In genomic region chr17:78994382-78994781, GRCm38 (mm10) we compare ENCODE assay signal across 23 mouse cellular contexts. TPM values are rescaled to one million over a fixed set of nuclear protein-coding genes. Genes with fewer than 3 reads are reported as not detected.
DNase-seq lines count a peak whose midpoint lies in the region; TF ChIP-seq lines count a peak whose summit lies in the region.
"Had no signal": no experiment of that assay in that cellular context is flagged by ENCODE, and none has a peak within 500 bp of the region (broad histone marks: within the 10 kb centered on the region; RNA-seq: fewer than 3 reads in every experiment).

No protein-coding gene starts in this region.

- H3K27ac ChIP-seq in kidney, adult 2 months (ENCODE audit: insufficient read depth, low read depth, low read length): peak overlapping the region; percentile 68
- H3K27ac ChIP-seq: embryonic facial prominence, embryonic 13.5 days; forebrain, embryonic 12.5 days; hindbrain, embryonic 12.5 days; limb, embryonic 10.5 days; liver, embryonic 12.5 days; midbrain, embryonic 13.5 days had no signal

- no peaks in the 10 kb centered on the region for H3K27me3 ChIP-seq in kidney, adult 2 months (replicated peaks; ENCODE audit: control insufficient read depth, insufficient read depth, low read length)
- H3K27me3 ChIP-seq: embryonic facial prominence, embryonic 13.5 days; forebrain, embryonic 12.5 days; hindbrain, embryonic 12.5 days; liver, embryonic 12.5 days; midbrain, embryonic 13.5 days had no signal

- no peak for TF ChIP-seq POLR2A in kidney, adult 2 months (IDR thresholded peaks at IDR 0.05; ENCODE audit: low read depth, low read length)

- no peaks in the 10 kb centered on the region for H3K36me3 ChIP-seq in kidney, adult 2 months (ENCODE audit: control insufficient read depth, insufficient read depth, low read length)
- H3K36me3 ChIP-seq: embryonic facial prominence, embryonic 13.5 days; forebrain, embryonic 12.5 days; hindbrain, embryonic 12.5 days; limb, embryonic 10.5 days; liver, embryonic 12.5 days; midbrain, embryonic 13.5 days had no signal

- H3K4me3 ChIP-seq in kidney, adult 2 months (ENCODE audit: insufficient read depth, low read depth, low read length): no peak overlapping the region
- H3K4me3 ChIP-seq: embryonic facial prominence, embryonic 13.5 days; erythroblast, embryonic 14.5 days; forebrain, embryonic 12.5 days; hindbrain, embryonic 12.5 days; limb, embryonic 10.5 days; liver, embryonic 12.5 days; megakaryocyte, embryonic 14.5 days; midbrain, embryonic 13.5 days had no signal

- 71% methylated on average over 8 of the region's 8 CpGs for WGBS in kidney, adult 2 months

- TF ChIP-seq CTCF in kidney, adult 2 months (conservative IDR thresholded peaks at IDR 0.05; ENCODE audit: insufficient read depth, insufficient read length, low read depth, low read length): no peak

- DNase-seq in heart, adult 11 months: peak; percentile 92
- no peak for DNase-seq in heart, postnatal 25 days (ENCODE audit: low spot score)
- DNase-seq in kidney, adult 2 months: no peak
- DNase-seq in kidney, adult 11 months: no peak
- peak; percentile 10 for DNase-seq in urinary bladder, postnatal 14 days (ENCODE audit: low spot score)
- DNase-seq in urinary bladder, postnatal 10 days (ENCODE audit: low spot score): no peak
- DNase-seq in embryo, embryonic 10 days (ENCODE audit: low spot score): no peak
- DNase-seq: adrenal gland, postnatal 14 days; cerebellum, postnatal 10 days; gastrocnemius, postnatal 10 days; kidney, postnatal 4 days; lung, postnatal 36 days; thymus, adult 2 months; thymus, postnatal 4 days had no signal

- intact Hi-C loops in heart, postnatal 25 days (cut with DNase I): no loop called here

- H3K4me1 ChIP-seq in kidney, adult 2 months (ENCODE audit: control insufficient read depth, insufficient read depth, low read length): peaks cover 17% of the 10 kb centered on the region
- H3K4me1 ChIP-seq: forebrain, embryonic 12.5 days; hindbrain, embryonic 12.5 days; midbrain, embryonic 13.5 days had no signal

RNA-seq across cellular contexts. Expression of gene Prkd3, which starts 26.2 kb away (rescaled TPM):
- total RNA-seq in heart, postnatal 25 days (2021): 10 to 100 TPM; 16.5 to 19.8 TPM
- 9.4 and 10.3 TPM in 2 replicates for polyA plus RNA-seq in kidney, adult 2 months (2012; rRNA removed)

RNA-seq across cellular contexts. Expression of gene Qpct, which starts 57.3 kb away (rescaled TPM):
- total RNA-seq in heart, postnatal 25 days (2021): 1 to 10 TPM; 5.9 to 7.2 TPM
- polyA plus RNA-seq in kidney, adult 2 months (2012; rRNA removed): 2.3 and 2.7 TPM in 2 replicates
- total RNA-seq: MEL had no signal
- polyA plus RNA-seq: erythroblast, embryonic 14.5 days had no signal

RNA-seq across cellular contexts. Expression of gene Ndufaf7, which starts 57.4 kb away (rescaled TPM):
- total RNA-seq in heart, postnatal 25 days (2021): 10 to 100 TPM; 47.3 to 48.6 TPM
- 16.7 and 20.8 TPM in 2 replicates for polyA plus RNA-seq in kidney, adult 2 months (2012; rRNA removed)

RNA-seq across cellular contexts. Expression of gene Cebpz, which starts 57.5 kb away (rescaled TPM):
- total RNA-seq in heart, postnatal 25 days (2021): 10 to 100 TPM; 18.9 to 19.2 TPM
- polyA plus RNA-seq in kidney, adult 2 months (2012; rRNA removed): 3.1 and 6.8 TPM in 2 replicates

Comparison
In these comparisons a context has a peak if more than half of its experiments do, and no peak if none do; other contexts are left out.
1. DNase-seq: peak in heart, adult 11 months (single experiment) and urinary bladder, postnatal 14 days (single experiment); none in heart, postnatal 25 days (single experiment), kidney, adult 2 months (single experiment), kidney, adult 11 months (single experiment), urinary bladder, postnatal 10 days (single experiment) and embryo, embryonic 10 days (single experiment).